Mouse (Mus musculus) forebrain, embryonic 12.5 days (tissue): ENCODE results near the gene Plekhg3. TPM values are rescaled to one million over a fixed set of nuclear protein-coding genes. Genes with fewer than 3 reads are reported as not detected.

Source experiments
- ATAC-seq: fragments of 200-750 bp; cut with Nextera tagmentation; 2 replicates; pipeline ENCODE4 v1.8.0; 2017; ENCODE audit warnings: moderate TSS enrichment; ENCODE audit not compliant: low FRiP score
- H3K27ac ChIP-seq: fragments of 300-500 bp; sonication (generic); 2 replicates; pipeline ENCODE4 v1.5.1; 2016; ENCODE audit warnings: mild to moderate bottlenecking
- H3K27me3 ChIP-seq: fragments of 300-500 bp; sonication (generic); 2 replicates; pipeline ENCODE4 v1.6.1; 2016; ENCODE audit warnings: mild to moderate bottlenecking
- H3K36me3 ChIP-seq: fragments of 300-500 bp; sonication (generic); replicated peaks from 2 replicates; pipeline ENCODE4 v1.6.1; 2016; ENCODE audit warnings: mild to moderate bottlenecking
- H3K4me1 ChIP-seq: fragments of 300-500 bp; sonication (generic); 2 replicates; pipeline ENCODE4 v1.6.1; 2016
- H3K4me2 ChIP-seq: fragments of 300-500 bp; sonication (generic); 2 replicates; pipeline ENCODE4 v1.6.1; 2016; ENCODE audit warnings: mild to moderate bottlenecking, moderate library complexity
- H3K4me3 ChIP-seq: fragments of 300-500 bp; sonication (generic); replicated peaks from 2 replicates; pipeline ENCODE4 v1.5.1; 2016; ENCODE audit warnings: mild to moderate bottlenecking
- H3K9ac ChIP-seq: fragments of 300-500 bp; sonication (generic); 2 replicates; pipeline ENCODE4 v1.6.1; 2016; ENCODE audit warnings: mild to moderate bottlenecking
- H3K9me3 ChIP-seq: fragments of 300-500 bp; sonication (generic); 2 replicates; pipeline ENCODE4 v1.6.1; 2016
- WGBS: fragments of 180-500 bp; shearing (Covaris S2); methylation state at CpG from one replicate; pipeline ENCODE4 v1.1.7; 2016; 5-methylcytosine and 5-hydroxymethylcytosine counted together
- polyA plus RNA-seq: library from polyadenylated mRNA; unstranded; fragments of >200 nt; fragmentation: Nextera tagmentation; extraction: Ambion mirVana; gene quantifications from 2 replicates; pipeline ENCODE4 v1.2.1, GENCODE M21; 2016

Plekhg3 gene
- polyA plus RNA-seq, 1 experiment from 2014 or later, result 1.0 TPM

DNA sequence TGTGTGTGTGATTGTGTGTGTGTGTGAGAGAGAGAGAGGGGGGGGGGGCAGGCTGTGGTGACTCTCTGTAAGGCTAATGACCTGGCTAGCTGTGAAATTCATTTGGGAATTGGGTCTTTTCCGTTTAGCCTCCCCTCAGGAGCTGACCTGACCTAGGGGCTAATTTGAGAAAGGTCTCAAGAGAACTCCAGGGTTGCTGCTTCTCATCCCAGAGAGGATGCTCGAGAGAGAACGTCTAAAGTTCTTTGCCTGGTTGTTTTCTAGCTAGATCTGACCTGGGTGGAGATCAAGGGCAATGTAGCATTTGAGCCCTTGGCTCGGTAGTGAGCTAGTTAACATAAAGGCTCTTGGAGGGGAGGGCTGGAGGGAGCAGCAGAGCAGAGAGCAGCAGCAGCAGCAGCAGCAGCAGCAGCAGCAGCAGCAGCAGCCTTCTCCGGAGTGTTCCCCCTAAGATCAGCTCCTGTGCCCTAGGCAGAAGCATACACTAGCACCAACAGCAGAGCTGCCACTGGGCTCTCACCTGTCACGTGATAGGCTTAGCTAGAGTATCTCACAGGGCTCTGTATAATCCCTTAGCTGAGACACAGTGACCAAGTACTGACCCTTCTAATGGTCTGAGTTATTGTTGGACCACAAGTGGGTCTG lies 26.2 kb downstream of the Plekhg3 start:
- Histone ChIP-seq H3K9ac (no peak overlapping the region), H3K4me1 (peaks cover 10% of the 10 kb centered on the region), H3K27me3 (no peaks in the 10 kb centered on the region), H3K27ac (no peak overlapping the region), H3K9me3 (no peaks in the 10 kb centered on the region), H3K36me3 (no peaks in the 10 kb centered on the region), H3K4me3 (no peak overlapping the region), H3K4me2 (no peak overlapping the region)
- no peak for ATAC-seq
- 12% methylated on average over 6 of the region's 6 CpGs for WGBS

DNA sequence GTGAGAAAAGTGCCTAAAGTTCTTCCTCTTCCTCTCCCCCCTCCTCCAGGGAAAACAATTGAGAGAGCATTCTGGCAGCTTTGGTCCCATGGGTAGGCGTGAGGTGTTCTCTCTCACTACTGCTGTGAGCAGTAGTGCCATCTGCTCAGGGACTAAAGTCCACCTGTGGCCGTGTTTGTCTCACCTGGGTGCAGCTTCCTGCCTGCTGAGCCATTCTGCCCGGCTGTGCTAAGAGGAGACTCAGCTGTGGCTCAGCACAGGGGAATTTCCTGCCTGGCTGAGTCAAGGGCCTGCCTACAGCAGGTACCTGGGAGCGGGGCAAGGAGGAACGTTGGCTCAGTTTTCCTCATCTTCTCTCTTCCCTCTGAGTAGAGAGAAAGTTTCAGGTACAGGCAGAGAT lies 27.5 kb downstream of the Plekhg3 start:
- Histone ChIP-seq H3K9ac (no peak overlapping the region), H3K36me3 (no peaks in the 10 kb centered on the region), H3K27me3 (no peaks in the 10 kb centered on the region), H3K9me3 (no peaks in the 10 kb centered on the region), H3K4me3 (no peak overlapping the region), H3K4me1 (peaks cover 10% of the 10 kb centered on the region), H3K4me2 (no peak overlapping the region), H3K27ac (no peak overlapping the region)
- 82% methylated on average over 5 of the region's 5 CpGs for WGBS
- no peak for ATAC-seq

DNA sequence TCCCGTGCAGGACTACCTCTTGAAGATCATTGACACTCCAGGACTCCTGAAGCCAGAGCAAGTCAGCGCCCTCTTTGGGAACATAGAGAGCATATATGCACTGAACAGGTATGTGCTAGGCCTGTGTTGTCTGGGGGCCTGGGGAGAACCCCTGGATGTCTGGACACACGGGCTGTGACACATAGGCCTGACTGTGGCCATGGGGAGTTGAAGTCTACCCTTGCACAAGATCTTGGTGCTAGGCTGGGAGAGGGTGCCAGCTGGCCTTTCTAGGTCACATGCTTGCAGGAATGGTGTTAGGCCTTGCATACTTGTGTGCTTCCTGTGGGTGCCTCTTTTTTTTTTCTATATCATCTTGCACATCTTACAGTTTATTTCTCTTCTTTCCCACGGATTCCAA lies 31.5 kb downstream of the Plekhg3 start:
- Histone ChIP-seq H3K36me3 (no peaks in the 10 kb centered on the region), H3K9ac (no peak overlapping the region), H3K27ac (no peak overlapping the region), H3K4me3 (no peak overlapping the region), H3K9me3 (no peaks in the 10 kb centered on the region), H3K4me1 (peaks cover 2% of the 10 kb centered on the region), H3K4me2 (no peak overlapping the region), H3K27me3 (no peaks in the 10 kb centered on the region)
- WGBS, result 81% methylated on average over 4 of the region's 4 CpGs
- no peak for ATAC-seq

DNA sequence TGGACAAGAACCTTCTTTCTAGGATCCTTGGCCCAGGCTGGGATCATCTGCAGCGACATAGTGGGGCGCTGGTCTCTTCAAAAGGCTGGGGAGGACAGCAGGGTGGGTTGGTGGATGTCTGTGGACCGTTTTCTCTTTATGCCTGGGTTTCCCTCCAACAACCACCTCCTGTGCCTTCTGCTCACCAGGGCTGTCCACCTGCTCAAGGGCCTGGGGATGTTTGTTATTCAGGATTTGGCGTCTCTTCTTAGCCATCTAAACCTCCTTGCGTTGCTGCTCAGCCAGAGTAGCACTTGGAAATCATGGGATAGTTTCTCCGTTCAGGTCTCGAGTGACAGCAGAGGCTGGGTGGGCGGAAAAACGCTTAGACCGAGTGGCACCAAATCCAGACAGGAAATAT lies 35.6 kb downstream of the Plekhg3 start:
- Histone ChIP-seq H3K4me2 (no peak overlapping the region), H3K9ac (no peak overlapping the region), H3K4me3 (no peak overlapping the region), H3K27me3 (no peaks in the 10 kb centered on the region), H3K27ac (no peak overlapping the region), H3K9me3 (no peaks in the 10 kb centered on the region), H3K4me1 (no peaks in the 10 kb centered on the region), H3K36me3 (no peaks in the 10 kb centered on the region)
- ATAC-seq, result no peak
- WGBS, result 96% methylated on average over 10 of the region's 10 CpGs

DNA sequence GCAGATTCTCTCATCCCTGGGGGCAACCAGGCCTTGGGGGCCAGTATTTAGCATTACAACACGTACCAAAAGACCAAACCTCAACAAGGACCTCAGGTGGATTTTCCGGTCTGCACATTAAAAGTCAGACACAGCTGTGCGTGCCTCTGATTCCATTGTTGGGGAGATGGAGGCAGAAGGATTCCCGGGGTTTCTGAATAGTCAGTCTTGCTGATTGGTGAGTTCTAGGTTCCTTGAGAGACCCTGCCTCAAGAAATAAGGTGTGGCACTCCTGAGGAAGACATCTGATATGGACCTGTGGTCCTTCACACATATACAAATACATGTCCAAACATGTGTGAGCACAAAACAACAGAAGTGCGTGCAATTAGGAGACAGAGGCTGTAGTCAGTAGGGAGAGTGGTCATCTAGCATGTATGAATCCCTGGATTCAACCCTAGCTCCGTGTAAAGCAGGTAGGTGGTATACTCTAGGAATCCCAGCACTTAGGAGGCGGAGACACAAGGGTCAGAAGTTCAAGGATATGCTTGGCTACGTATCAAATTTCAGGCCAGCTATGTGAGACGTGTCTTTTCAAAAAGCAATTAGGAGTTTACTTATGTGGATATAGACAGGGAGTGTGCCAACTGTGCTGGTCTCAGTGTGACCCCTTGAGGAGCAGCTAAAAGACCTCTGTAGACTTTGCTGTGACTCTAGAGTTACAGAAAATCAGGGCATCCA lies 39.7 kb downstream of the Plekhg3 start:
- Histone ChIP-seq H3K9me3 (no peaks in the 10 kb centered on the region), H3K9ac (no peak overlapping the region), H3K4me2 (no peak overlapping the region), H3K27me3 (no peaks in the 10 kb centered on the region), H3K36me3 (no peaks in the 10 kb centered on the region), H3K27ac (no peak overlapping the region), H3K4me3 (no peak overlapping the region), H3K4me1 (no peaks in the 10 kb centered on the region)
- ATAC-seq, result no peak
- WGBS, result 74% methylated on average over 9 of the region's 9 CpGs

DNA sequence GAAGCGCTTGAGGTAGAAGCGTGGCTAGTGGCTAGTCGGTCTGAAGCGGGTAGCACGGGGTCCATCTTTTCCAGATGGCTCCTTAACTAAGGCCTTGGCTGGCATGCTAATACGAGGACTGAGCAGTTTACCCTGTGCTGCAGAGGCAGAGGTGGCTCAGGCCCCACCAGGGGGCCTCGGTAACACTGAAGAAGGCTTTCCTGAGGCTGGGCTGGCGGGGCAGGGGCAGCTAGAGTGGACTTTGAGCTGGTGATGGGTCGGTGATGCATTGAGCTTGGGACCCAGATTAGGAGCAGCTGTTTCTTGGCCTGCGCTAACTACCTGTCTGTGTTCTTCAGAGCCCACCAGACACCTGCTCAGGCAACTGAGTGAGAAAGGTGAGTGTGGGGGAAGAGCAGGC lies 40.6 kb downstream of the Plekhg3 start:
- no peak overlapping the region for H3K4me3 ChIP-seq
- H3K36me3 ChIP-seq, result no peaks in the 10 kb centered on the region
- ATAC-seq, result no peak
- H3K27ac ChIP-seq, result no peak overlapping the region
- H3K4me2 ChIP-seq, result no peak overlapping the region
- 77% methylated on average over 10 of the region's 10 CpGs for WGBS
- no peaks in the 10 kb centered on the region for H3K9me3 ChIP-seq
- H3K4me1 ChIP-seq, result no peaks in the 10 kb centered on the region
- H3K27me3 ChIP-seq, result no peaks in the 10 kb centered on the region
- no peak overlapping the region for H3K9ac ChIP-seq

DNA sequence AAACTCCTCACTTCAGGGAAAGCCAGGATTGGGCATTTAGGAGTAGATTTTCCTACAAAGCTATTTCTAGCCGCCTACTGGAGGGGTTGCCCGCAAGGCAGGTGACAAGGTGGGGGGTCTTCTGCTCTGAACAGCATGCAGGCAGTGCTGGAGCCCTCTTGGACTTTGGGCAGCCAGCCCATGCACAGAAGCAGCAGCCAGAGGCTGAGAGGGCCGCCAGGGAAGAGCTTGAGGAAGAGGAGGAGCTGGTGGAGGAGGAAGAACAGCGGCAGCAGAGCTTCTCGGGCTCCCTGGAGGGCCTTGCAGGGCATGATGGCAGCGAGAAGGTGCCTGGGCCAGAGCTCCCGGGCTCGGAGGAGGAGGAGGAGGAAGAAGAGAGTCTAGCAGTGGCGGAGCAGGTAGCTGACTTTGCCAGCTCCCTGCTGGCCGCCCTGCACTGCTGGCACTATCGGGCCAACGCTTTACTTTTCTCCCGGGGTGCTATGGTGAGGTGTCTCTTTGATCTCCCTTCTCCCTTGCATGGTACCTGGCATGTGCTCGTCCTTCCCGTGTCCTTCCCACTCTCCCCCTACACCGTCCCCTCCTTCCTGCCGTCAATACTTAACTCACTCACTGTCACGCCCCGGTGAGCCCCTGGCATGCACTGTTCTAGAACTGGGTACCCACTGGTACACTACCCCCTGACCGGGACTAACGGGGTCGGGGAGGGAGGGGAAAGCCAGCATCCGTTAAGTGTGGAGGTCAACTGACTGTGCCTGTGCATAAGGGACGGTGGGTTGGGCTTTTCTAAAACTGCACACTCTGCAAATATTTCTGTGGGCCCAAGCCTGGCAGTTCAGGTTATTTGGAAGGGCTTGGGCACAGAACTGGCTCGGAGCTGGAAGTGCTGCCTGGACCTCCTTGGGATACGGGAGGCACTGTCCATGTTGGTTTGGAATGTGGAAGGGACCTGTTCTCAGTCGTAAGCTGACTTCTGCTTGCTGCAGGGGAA lies 41.9 kb downstream of the Plekhg3 start:
- 72% methylated on average over 27 of the region's 27 CpGs for WGBS
- H3K27ac ChIP-seq, result no peak overlapping the region
- H3K9ac ChIP-seq, result no peak overlapping the region
- ATAC-seq, result no peak
- no peak overlapping the region for H3K4me2 ChIP-seq
- no peak overlapping the region for H3K4me3 ChIP-seq
- no peaks in the 10 kb centered on the region for H3K9me3 ChIP-seq
- no peaks in the 10 kb centered on the region for H3K36me3 ChIP-seq
- H3K4me1 ChIP-seq, result no peaks in the 10 kb centered on the region
- no peaks in the 10 kb centered on the region for H3K27me3 ChIP-seq

DNA sequence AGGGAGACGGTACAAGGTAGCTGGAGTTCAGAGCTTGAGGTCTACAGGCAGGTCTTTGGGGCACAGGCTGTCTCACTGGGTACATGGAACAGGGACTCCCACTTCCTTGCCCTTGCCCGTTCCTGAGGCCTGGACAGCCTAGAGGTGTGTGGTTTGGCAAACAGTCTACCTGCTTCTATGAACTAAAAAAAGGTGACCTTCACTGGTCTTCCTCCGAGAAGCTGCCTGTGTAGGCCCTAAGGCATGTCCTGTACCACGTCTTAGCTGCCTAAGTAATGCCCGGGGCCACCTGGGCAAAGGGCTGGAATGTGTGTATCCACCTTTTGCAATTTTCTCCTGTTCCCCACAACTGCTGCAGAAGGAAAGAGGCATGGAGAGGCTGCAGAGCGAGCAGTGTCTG lies 42.7 kb downstream of the Plekhg3 start:
- H3K4me3 ChIP-seq, result no peak overlapping the region
- 91% methylated on average over 6 of the region's 6 CpGs for WGBS
- no peaks in the 10 kb centered on the region for H3K27me3 ChIP-seq
- H3K27ac ChIP-seq, result no peak overlapping the region
- H3K4me2 ChIP-seq, result no peak overlapping the region
- H3K9me3 ChIP-seq, result no peaks in the 10 kb centered on the region
- no peaks in the 10 kb centered on the region for H3K4me1 ChIP-seq
- no peak overlapping the region for H3K9ac ChIP-seq
- no peak for ATAC-seq
- no peaks in the 10 kb centered on the region for H3K36me3 ChIP-seq

DNA sequence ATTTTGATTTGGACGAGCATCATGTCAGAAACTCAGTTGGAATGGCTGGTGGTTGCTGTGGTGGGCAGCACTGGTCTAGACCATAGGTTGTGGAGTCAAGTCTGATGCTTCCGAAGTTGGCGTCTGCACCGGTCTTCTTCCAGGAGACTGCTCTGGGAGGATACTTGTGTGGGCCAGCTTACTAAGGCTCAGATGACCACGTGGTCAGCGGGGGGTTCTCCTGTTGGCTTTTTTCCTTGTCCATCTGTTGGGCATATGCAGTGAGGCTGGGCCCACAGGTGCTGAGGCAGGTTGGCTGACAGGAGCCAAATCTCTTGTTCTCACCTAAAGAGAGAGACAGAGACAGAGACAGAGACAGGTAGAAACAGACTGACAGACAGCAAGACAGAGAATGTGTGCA lies 44.1 kb downstream of the Plekhg3 start:
- ATAC-seq, result no peak

DNA sequence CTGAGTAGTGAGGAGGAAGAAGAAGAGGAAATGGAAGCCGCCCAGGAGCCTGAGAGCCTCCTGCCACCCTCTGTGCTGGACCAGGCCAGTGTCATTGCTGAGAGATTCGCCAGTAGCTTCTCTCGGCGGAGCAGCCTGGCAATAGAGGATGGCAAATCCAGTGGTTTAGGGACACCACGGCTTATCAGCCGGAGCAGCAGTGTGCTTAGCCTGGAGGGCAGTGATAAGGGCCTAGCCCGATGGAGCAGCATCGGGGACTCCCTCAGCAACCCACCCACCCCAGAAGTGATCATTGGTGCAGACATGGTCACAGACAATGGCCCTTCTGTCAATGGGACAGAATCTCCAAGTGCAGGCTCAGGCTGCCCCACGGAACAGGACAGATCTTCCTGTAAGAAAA lies 45.4 kb downstream of the Plekhg3 start:
- no peaks in the 10 kb centered on the region for H3K27me3 ChIP-seq
- no peak overlapping the region for H3K4me2 ChIP-seq
- ATAC-seq, result no peak
- WGBS, result 92% methylated on average over 9 of the region's 9 CpGs
- no peaks in the 10 kb centered on the region for H3K36me3 ChIP-seq
- H3K9me3 ChIP-seq, result no peaks in the 10 kb centered on the region
- H3K4me1 ChIP-seq, result no peaks in the 10 kb centered on the region
- H3K27ac ChIP-seq, result no peak overlapping the region
- H3K4me3 ChIP-seq, result no peak overlapping the region
- no peak overlapping the region for H3K9ac ChIP-seq

More for the DNA sequence above, 44.1 kb downstream of the Plekhg3 start:
- WGBS, result 89% methylated on average over 6 of the region's 6 CpGs
- Histone ChIP-seq H3K4me2 (no peak overlapping the region), H3K9me3 (no peaks in the 10 kb centered on the region), H3K27ac (no peak overlapping the region), H3K36me3 (no peaks in the 10 kb centered on the region), H3K27me3 (no peaks in the 10 kb centered on the region), H3K4me3 (no peak overlapping the region), H3K4me1 (no peaks in the 10 kb centered on the region), H3K9ac (no peak overlapping the region)

DNA sequence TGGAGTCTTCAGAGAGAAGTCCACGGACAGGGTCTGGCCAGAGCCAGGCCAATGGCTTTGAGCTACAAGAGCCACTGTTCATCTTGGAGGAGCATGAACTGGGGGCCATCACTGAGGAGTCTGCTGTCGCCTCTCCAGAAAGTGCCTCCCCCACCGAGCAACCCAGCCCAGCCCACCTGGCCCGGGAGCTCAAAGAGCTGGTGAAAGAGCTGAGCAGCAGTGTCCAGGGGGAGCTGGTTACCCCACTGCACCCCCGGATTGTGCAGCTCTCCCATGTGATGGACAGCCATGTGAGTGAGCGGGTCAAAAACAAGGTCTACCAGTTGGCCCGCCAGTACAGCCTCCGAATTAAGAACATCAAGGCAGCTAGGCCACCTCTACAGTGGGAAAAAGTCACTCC lies 46.1 kb downstream of the Plekhg3 start:
- 94% methylated on average over 8 of the region's 8 CpGs for WGBS
- Histone ChIP-seq H3K9ac (no peak overlapping the region), H3K4me1 (no peaks in the 10 kb centered on the region)

DNA sequence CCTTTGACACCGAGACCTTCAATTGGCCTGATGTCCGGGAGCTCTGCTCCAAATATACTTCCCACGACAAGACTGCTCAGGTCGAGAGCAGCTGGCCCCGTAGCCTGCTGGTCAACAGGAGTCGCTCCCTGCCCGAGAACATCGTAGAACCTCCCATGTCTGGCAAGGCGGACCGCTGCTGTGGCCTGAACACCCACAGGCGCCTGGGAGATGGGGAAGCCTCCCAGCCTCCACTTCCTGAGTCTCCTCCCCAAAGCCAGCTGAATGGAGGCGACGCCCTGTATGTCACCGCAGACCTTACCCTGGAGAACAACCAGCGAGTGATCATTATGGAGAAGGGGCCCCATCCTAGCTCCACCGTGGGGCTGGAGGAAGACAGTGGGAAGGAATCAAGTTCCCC lies 47.2 kb downstream of the Plekhg3 start:
- WGBS, result 94% methylated on average over 16 of the region's 16 CpGs
- H3K4me2 ChIP-seq, result no peak overlapping the region
- H3K27ac ChIP-seq, result no peak overlapping the region
- no peak overlapping the region for H3K4me3 ChIP-seq
- H3K9ac ChIP-seq, result no peak overlapping the region
- no peaks in the 10 kb centered on the region for H3K9me3 ChIP-seq
- no peaks in the 10 kb centered on the region for H3K27me3 ChIP-seq
- H3K36me3 ChIP-seq, result no peaks in the 10 kb centered on the region
- H3K4me1 ChIP-seq, result 0 out of 2 replicates have a peak, but pooled peaks cover under 1% of the 10 kb centered on the region
- no peak for ATAC-seq

More for the DNA sequence above, 46.1 kb downstream of the Plekhg3 start:
- H3K9me3 ChIP-seq, result no peaks in the 10 kb centered on the region
- no peaks in the 10 kb centered on the region for H3K27me3 ChIP-seq
- no peak overlapping the region for H3K27ac ChIP-seq
- H3K4me2 ChIP-seq, result no peak overlapping the region
- H3K4me3 ChIP-seq, result no peak overlapping the region
- no peak for ATAC-seq
- H3K36me3 ChIP-seq, result no peaks in the 10 kb centered on the region
